Mouse (Mus musculus) bone marrow, adult 2 months (tissue): ENCODE data around the gene Rab30. TPM values are rescaled to one million over a fixed set of nuclear protein-coding genes. Genes with fewer than 3 reads are reported as not detected.

Experiments
- H3K27ac ChIP-seq: fragments of 200-500 bp; 2 replicates; pipeline ENCODE4 v1.5.1; 2012; ENCODE audit warnings: low read depth, mild to moderate bottlenecking, control low read depth, inconsistent platforms, low read length; ENCODE audit not compliant: control insufficient read depth, poor library complexity, insufficient read depth
- H3K4me1 ChIP-seq: fragments of 200-500 bp; 2 replicates; pipeline ENCODE4 v1.6.1; 2011; ENCODE audit warnings: low read length; ENCODE audit not compliant: control insufficient read depth, insufficient read depth
- H3K4me3 ChIP-seq: fragments of 200-500 bp; replicated peaks from 2 replicates; pipeline ENCODE3; 2011; ENCODE audit warnings: mild to moderate bottlenecking, low read depth, low read length, control low read depth; ENCODE audit not compliant: control insufficient read depth
- CTCF ChIP-seq: fragments of 200-500 bp; IDR thresholded peaks from 2 replicates; pipeline ENCODE4 v1.5.1; 2011; ENCODE audit warnings: low read length, control low read depth; ENCODE audit not compliant: control insufficient read depth, insufficient read depth
- POLR2A ChIP-seq: fragments of 200-500 bp; IDR thresholded peaks from 2 replicates; pipeline ENCODE4 v1.6.1; 2011; ENCODE audit warnings: low read depth, mild to moderate bottlenecking, control low read depth, low read length, borderline replicate concordance; ENCODE audit not compliant: control insufficient read depth
- WGBS: fragments of 180-500 bp; shearing (Covaris S2); methylation state at CpG from one replicate; pipeline ENCODE4 v1.1.7; 2018; 5-methylcytosine and 5-hydroxymethylcytosine counted together
- polyA plus RNA-seq: library from polyadenylated mRNA; stranded (reverse); fragments of >200 nt; gene quantifications from 2 replicates; pipeline ENCODE4 v1.2.4, GENCODE M21; 2011; ENCODE audit warnings: low replicate concordance; ENCODE audit not compliant: missing spikeins, insufficient read depth, insufficient read length

The Rab30 gene
- polyA plus RNA-seq, 1 experiment: 6.8 TPM

DNA sequence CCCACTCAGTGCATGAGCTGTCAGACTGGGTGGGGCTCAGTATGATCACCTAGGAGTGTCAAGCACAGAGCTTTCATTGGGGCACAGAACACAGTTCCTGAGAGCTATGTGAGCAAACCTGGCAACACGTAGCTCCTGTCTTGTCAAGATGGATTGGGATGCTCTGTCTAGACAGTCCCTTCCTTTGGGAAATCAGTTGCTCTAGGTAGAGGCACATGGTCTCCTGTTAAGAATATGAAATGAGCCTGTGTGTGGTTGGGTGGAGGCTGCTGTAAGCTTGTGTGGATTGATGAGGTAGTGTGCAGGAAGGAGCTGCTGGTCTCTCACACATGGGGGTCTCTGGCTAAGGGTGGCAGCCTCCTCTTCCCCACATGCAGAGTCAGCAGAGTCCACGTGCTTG is 34.3 kb downstream of the Rab30 start:
- Histone ChIP-seq H3K4me1 (no peaks in the 10 kb centered on the region), H3K27ac (no peak overlapping the region), H3K4me3 (no peak overlapping the region)
- WGBS: 53% methylated on average over 2 of the region's 2 CpGs
- TF ChIP-seq CTCF: no peak

- WGBS: 76% methylated on average over 4 of the region's 4 CpGs
- TF ChIP-seq POLR2A (no peak), CTCF (no peak)
- no peak overlapping the region for H3K27ac ChIP-seq
- H3K4me3 ChIP-seq: no peak overlapping the region
- no peaks in the 10 kb centered on the region for H3K4me1 ChIP-seq
These were observed 35.2 kb downstream of the Rab30 start for GRCm38 (mm10) chr7:92776647-92777046.

GRCm38 (mm10) chr7:92777108-92777973 is 35.9 kb downstream of the Rab30 start:
- Histone ChIP-seq H3K4me1 (no peaks in the 10 kb centered on the region), H3K4me3 (no peak overlapping the region), H3K27ac (no peak overlapping the region)
- 48% methylated on average over 17 of the region's 17 CpGs for WGBS
- TF ChIP-seq CTCF: no peak
- TF ChIP-seq POLR2A: no peak

DNA sequence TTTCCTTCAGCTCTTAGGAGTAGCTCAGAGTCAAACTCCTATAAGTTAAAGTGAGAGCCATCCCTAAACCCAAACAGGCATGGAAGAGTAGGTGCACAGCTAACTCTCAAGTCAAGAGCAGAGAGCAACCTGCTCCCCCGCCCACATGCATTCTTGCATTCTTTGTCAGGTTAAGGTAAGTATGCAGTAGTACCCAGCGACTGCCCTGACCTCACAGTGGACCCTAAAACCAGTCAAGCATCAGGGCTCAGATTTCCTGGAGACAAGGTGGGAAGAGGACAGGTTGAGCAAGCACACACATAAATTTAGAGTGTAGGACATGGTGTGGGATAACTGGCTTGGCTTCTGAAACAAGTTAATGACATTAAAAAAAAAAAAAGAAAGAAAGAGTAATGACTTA is 37.7 kb downstream of the Rab30 start:
- Histone ChIP-seq H3K4me3 (no peak overlapping the region), H3K27ac (no peak overlapping the region), H3K4me1 (no peaks in the 10 kb centered on the region)
- WGBS: 60% methylated on average over 2 of the region's 2 CpGs
- TF ChIP-seq POLR2A (no peak), CTCF (no peak)

- no peak for TF ChIP-seq POLR2A
- no peak for TF ChIP-seq CTCF
- 58% methylated on average over 1 of the region's 1 CpGs for WGBS
- H3K4me1 ChIP-seq: no peaks in the 10 kb centered on the region
- H3K27ac ChIP-seq: no peak overlapping the region
- H3K4me3 ChIP-seq: no peak overlapping the region
These were observed 40.0 kb downstream of the Rab30 start for GRCm38 (mm10) chr7:92781361-92781760.

- TF ChIP-seq POLR2A: no peak
- TF ChIP-seq CTCF: no peak
- WGBS: 88% methylated on average over 3 of the region's 3 CpGs
These were observed 40.5 kb downstream of the Rab30 start for GRCm38 (mm10) chr7:92781948-92782347.

DNA sequence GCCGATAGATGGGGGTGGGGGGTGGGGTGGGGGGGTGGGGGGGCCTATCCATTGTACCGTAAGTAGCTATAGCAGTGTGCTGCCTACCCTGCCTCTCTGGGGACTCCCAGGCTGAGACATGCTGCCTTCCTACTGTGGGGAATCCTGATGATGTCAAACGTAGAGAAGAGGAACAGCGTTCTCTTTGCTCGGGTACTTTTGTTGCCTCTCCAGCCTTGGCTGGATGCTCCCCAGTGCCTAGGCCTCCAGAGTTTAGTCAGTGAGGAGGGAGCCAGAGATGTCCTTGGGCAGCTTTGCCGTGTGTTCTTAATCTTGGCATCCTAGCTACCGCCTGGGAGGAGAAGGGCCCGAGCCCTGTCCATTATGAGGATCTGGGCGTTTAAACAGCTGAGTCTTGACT is 41.1 kb downstream of the Rab30 start:
- WGBS: 90% methylated on average over 9 of the region's 9 CpGs

More at GRCm38 (mm10) chr7:92781948-92782347, 40.5 kb downstream of the Rab30 start:
- H3K27ac ChIP-seq: no peak overlapping the region
- no peak overlapping the region for H3K4me3 ChIP-seq
- H3K4me1 ChIP-seq: no peaks in the 10 kb centered on the region

GRCm38 (mm10) chr7:92783166-92783806 is 41.9 kb downstream of the Rab30 start:
- no peak overlapping the region for H3K4me3 ChIP-seq
- H3K4me1 ChIP-seq: no peaks in the 10 kb centered on the region
- H3K27ac ChIP-seq: no peak overlapping the region
- 68% methylated on average over 12 of the region's 12 CpGs for WGBS
- TF ChIP-seq CTCF (no peak), POLR2A (no peak)

More for the DNA sequence above, 41.1 kb downstream of the Rab30 start:
- no peak for TF ChIP-seq CTCF
- no peak for TF ChIP-seq POLR2A
- Histone ChIP-seq H3K4me3 (no peak overlapping the region), H3K27ac (no peak overlapping the region), H3K4me1 (no peaks in the 10 kb centered on the region)

DNA sequence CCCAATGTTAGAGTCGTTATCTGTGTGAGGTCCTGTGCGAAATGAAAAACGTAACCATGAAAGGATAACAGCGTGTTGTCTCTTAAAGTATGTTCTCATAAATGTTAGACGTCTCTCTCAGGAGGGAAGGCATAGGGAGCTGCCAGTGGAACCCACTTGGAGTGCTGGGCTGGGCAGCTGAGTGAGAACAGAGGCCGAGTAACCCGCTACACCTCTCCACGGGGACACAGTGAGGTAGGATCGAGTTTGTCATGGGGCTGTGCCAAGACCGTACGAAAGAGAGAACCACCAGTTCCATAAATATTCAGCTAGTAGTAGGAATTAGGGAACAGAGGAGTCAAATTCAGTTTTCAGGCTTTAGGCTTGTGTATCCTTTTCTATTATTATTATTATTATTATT is 42.5 kb downstream of the Rab30 start:
- WGBS: 89% methylated on average over 11 of the region's 11 CpGs
- TF ChIP-seq POLR2A: no peak
- H3K4me3 ChIP-seq: no peak overlapping the region
- H3K27ac ChIP-seq: no peak overlapping the region
- H3K4me1 ChIP-seq: no peaks in the 10 kb centered on the region
